Mouse (Mus musculus): ENCODE measurements around the gene Uhrf1bp1.

DNA sequence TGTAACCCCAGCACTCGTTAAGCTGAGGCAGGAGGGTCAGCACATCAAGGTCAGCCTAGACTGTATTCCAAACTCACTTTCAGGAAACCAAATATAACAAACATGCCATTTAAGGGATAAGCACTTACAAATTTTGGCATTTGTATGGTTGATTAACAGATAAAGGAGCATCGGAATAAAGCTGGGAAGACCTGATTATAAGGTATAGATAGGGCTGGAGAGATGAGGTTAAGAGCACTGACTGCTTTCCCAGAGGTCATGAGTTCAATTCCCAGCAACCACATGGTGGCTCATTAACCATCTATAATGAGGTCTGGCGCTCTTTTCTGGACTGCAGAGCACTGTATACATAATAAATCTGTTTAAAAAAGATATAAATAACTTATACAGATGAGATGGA is 17.3 kb downstream of the Uhrf1bp1 start:
- TF ChIP-seq POLR2A (IDR thresholded peaks at IDR 0.05; ENCODE audit: insufficient read depth, low read depth, low read length) (no peak), CTCF (IDR thresholded peaks at IDR 0.05) (no peak), EP300 (IDR thresholded peaks at IDR 0.05; ENCODE audit: insufficient read depth, low read depth, low read length) (no peak)
